Mouse (Mus musculus): ENCODE results near the gene Med14.

DNA sequence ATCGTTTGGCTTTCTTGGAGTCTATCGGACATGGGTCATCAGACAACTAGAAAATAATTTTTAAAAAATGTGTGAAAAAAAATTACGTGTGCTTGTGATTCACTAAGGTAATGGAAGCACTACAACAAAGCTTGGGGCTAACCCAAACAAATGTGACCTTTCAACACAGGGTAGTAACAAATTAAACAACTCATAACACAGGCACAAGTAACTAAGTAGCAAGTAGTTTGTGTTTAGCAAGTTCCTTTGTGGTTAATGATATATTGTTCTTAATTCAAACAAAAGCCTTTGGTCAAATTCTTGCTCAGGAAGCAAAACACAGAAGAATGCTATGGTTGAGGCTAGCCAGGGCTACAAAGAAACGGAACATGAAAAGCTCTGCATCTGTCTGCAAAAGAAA, 45.8 kb downstream of the Med14 start:
- no peak for TF ChIP-seq GATA1 (IDR thresholded peaks at IDR 0.05; ENCODE audit: borderline replicate concordance, low read length)
- TF ChIP-seq FLI1 (IDR thresholded peaks at IDR 0.05; ENCODE audit: low read length), result no peak

All from megakaryocyte, embryonic 14.5 days (primary cell).